Mouse (Mus musculus) mesoderm, embryonic 11.5 days (tissue): ENCODE measurements around the gene Lgr4.

Source experiments
- DNase-seq: peaks from one replicate; pipeline ENCODE4 v3.0.0-alpha.2; 2012; ENCODE audit warnings: low read depth, low spot score

The Lgr4 gene

DNA sequence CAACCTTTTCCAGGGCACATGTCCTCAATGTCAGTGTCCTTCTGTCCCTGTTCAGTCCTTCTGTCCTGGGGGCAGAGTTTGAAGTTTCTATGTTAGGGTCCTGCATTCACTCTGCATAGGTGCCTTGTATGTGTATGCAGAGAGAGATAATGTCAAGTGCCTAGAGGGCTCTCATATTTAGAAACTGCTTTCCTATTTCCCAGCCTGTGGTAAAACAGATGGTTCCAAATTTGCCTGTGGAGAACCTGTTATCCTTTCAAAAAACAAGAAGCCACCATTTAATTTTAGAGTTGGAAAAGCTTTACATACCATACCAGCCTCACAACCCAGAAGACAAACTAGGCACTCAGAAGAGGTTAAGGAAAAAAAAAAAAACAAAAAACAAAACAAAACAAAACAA lies 32.1 kb downstream of the Lgr4 start:
- DNase-seq, result no peak

DNA sequence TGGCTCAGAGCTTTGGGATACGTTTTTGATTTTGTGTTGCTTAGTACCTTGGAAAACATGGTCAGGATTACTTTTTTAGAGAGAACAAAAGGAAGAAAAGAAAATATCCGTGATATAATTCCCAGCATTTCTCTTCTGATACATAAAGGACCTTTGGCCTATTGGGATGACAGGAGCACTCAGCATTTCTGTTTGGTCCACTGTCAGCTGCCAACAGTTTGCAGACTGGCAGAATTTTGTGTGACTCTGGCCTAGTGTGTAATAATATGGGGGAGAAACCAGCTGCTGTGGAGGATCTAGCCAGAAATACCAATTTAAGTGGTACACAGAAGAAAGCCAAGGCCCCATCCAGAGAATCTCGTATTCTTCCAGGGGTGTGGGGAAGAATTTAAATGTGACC lies 32.9 kb downstream of the Lgr4 start:
- no peak for DNase-seq

DNA sequence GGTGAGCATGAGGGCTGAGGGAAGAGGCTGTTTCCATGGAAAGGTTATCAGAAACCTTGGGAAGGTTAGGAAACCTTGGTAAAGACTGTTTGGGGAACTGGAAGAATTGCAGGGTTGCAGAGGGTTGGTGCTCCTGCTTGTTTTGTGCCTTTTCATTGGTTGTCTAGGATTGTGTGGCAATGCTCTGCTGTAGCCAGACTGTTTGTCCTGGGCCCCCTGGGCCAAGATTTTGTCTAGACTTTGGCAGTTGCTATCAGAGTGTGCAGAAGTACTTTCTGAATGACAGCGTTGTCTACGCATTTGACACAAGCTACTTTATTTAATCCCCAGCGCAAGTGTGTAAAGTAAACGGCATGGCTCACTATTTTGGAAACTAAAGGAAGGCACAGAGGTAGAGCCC lies 33.6 kb downstream of the Lgr4 start:
- DNase-seq, result no peak

DNA sequence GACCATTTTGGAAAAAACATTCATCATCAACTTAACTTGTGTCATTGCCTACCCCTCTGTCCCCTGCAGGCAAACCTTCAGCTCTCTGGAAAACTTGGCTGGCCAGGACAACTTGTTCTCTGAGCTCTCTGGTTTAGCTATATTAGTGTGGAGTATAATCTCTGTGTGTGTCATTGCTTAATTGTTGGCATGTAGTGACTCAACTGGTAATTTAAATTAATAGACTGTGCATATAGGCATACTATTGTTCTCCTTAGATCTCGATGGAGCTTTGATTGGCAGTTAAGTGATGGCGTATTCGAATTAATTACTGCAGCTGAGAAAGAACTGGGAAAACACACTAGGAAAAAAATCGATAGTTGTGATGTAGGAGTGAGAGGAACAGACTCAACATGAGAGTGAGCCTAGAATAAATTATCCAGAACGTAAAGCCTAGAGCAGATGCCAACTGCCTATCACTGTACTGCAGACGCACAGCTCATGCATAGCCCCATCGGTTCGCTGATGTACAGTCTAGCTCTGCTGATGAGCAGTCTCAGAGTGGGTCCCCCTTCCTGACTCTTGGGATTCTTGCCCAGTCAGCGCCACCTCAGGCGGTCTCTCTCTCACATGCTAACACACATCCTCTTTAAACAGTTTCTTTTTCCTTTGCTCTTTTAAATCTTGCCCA lies 35.7 kb downstream of the Lgr4 start:
- DNase-seq, result no peak

DNA sequence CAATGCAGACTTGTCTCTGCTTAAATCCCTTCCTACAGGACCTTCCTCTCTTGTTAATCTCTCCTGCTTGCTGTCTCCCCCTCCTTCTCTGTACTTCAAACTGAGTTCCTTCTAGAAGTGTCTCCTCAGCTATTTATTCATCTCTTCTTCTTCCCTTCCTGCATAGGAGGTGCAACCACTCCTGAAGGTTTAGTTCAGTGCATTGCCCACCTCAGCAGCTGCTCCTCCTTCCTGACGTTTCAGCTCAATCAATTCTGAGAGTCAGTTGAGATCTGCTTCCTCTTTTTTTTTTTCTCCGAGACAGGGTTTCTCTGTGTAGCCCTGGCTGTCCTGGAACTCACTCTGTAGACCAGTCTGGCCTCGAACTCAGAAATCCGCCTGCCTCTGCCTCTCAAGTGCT lies 36.4 kb downstream of the Lgr4 start:
- no peak for DNase-seq

DNA sequence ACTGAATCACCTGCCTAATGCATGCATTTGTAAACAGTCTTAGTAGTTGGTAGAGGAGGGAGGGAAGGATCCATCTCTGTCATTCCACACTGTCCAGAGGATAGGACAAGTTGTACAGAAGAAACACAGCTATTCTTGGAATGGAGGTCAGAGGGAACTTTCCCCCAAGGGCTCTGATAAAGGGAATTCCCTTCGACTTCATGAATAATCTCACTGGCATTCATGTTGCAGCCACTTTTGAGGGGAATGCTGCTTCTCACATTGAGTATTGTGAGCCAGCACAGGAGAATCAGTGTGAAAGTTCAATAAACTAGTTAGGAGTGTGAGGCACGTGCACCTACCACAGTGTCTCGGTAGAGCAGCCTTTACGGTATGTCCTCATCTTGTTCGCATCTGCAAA lies 37.6 kb downstream of the Lgr4 start:
- no peak for DNase-seq

DNA sequence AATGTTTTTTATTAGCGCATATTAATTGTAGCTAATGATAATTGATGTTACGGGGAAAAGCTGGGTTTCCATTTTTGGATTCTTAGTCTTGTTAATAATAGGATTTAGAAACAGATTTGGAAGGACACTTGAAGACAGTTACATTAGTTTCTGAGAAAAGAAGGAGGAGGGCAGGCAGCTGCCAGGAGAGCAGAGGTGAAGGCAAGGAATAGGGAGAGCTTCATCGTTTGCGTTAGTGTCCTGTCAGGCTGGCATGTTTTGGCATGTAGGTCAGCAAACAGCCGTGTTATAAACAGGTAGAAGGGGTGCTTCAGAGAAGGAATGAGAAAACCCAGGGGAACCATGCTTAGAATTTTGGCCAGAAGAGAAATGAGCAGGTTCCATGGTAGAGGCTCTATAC lies 38.5 kb downstream of the Lgr4 start:
- DNase-seq, result no peak

DNA sequence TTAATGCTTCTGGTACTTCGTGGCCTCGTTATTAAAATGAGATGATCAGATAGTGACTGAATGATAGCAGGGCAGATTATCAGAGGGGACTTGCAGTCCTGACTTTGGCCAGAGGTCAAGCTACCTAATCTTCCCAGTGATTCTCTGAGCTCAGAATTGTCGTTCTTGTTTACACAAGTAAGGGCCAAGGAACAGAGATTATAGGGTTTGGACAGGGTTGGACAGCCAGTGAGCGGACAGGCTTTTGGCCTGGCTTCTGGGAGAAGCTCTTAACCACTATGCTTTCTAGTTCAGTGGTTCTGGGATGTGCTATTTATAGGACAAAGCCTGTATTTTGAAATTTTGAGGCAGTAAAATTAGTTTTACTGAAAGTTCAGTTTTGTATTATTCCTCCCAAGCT lies 39.3 kb downstream of the Lgr4 start:
- DNase-seq, result no peak

DNA sequence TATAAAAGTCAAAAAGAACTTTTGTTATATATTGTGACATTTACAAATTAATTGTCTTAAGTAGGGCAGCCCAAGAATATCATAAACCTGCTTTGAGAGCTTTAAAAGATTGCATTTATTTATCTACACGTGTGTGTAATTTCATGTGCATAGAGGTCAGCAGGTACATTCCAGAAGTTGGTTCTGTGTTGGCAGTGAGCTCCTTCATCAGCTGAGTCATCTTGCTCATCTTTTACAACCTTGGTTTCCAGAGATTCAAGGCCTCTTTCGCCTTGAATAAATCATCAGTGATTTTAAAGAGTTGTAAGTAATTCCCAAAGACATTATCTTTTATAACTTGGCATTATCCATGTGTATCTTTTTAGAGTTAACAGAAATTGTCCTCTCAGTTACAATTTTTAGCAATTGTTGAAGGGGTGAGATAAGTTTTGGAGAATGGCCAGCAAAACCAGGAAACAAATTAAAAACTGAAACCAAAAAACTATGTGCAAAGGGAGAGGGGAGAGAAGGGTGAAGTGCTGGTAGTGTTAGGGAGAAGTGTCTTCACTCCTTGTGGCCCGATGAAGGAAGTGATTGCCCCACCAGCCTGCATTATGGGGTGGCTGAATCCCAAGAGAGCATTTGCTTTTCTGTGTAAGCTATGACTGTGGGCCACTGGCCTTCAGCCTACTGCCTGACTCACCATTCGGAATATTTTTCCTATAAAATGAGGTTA lies 41.4 kb downstream of the Lgr4 start:
- DNase-seq, result no peak

DNA sequence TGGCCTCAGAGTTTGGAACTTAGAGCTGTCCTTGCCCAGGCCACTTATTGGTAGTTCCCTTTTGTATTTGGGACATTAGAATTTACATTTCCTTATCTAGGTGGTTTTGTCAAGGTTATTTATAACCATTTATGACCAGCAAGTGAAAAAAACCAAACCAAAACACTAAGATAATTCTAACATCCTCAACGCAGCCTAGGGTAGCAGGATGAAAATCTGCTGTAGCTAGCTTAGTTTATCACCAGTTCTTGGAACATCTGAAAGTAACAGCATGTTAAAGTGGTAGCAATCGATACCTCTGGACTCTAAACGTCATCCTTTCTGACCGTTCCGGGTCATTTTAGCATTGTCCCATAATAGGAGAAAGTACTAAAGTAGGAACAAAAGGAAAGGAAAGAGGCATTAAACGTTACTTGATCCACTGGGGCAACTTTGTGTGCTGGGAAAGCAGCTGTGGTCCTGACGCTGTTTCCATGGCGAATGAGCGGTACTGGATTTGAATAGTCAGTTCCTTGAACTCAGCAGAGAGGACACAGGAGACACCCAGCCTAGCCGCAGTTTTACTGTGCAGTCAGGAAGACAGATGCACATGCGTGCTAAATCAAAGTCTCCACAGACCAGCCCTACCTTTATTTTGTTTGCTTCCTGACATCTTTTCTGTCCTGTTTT lies 42.1 kb downstream of the Lgr4 start:
- DNase-seq, result peak; percentile 75

DNA sequence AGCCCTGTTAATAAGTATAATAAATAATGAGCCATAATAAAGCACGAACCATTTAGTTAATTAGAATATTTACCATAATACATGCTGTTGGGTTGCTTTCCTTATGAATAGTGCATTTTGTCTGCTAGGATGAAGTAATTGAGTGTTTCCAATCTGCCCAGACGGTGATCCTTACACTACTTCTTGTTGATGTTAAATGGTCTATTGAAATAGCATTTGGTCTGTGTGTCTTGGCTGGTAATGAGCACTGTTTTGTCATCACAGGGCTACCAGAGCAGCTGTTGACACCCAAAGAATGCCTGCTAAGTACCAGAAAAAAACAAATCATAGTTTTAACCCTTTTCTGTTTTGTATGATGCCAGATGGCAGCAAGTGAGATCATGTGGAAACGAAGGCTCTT lies 42.8 kb downstream of the Lgr4 start:
- no peak for DNase-seq

DNA sequence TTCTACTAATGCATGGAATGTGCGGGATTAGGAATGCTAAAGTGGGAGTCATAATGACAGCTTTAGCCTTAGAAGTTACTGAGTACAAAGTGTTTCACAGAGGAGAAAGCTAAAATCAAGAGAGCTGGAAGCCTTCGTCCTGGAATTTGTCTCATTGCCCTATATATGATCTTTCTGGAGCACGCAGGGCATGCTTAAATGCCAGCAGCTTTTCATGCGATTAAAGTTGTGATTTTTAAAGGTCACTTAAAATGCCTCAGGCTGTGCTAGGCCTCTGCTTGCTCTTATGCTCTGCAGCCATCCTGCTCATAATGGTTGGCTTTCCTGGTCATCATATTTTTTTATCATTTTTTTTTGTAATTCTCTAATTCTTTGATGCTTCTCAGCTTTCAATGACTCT lies 43.7 kb downstream of the Lgr4 start:
- no peak for DNase-seq

DNA sequence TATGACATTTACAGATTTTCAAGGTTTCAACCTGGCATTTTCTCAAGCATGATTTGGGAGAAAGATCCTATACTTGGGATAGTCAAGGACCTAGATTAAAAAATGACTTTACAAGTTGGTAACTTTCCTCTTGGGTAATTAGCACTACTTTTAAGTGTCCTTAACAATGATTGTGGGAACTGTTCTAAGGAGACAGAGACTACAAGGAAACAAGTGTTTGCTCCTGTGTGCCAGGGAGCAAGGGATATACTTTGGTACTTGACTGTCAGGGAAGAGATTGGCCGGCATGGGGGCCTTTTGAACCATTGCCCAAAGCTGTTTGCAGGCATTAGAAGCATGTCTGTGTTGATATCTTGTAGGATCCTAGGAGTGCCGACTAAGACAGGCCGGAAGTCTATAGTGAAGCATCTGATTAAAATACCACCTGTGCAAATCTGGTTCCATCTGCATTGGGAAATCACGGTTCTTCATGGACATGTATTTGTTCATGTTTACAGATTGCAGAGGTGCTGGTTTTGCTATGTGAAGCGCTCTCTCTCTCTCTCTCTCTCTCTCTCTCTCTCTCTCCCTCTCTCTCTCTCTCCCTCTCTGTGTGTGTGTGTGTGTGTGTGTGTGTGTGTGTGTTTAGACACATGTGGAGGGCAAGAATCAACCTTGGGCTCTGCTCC lies 46.3 kb downstream of the Lgr4 start:
- DNase-seq, result no peak

DNA sequence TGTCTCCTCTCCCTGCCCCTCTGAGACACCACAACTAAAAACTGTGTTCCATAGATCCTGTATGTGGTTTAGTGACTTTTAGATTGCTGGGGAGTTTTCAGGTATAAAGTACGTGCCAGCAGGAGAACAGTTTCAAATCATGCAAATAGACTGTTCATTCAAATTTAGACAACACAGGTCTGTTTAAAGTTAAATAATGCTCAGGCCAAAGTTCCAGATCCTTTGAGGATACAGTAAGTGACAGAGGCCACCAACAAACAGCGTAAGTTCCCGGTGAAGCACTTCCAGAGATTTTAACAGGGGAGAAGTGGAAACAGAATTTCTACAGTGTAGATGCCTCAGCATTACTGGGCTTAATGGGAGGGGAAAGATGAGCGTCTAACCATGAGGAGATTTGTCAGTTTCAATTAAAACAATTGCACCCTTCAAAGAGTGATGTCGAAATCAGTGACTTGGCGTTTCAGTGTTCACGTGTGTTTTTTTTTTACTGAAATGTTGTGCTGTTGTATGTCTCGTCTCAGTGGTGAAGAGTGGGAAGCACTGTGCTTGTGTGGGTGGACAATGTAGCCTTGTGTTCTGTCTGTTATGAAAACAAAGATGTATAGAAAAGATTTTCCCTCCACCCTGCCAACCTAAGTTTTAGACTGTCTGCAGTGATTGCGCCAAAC lies 48.4 kb downstream of the Lgr4 start:
- DNase-seq, result no peak

DNA sequence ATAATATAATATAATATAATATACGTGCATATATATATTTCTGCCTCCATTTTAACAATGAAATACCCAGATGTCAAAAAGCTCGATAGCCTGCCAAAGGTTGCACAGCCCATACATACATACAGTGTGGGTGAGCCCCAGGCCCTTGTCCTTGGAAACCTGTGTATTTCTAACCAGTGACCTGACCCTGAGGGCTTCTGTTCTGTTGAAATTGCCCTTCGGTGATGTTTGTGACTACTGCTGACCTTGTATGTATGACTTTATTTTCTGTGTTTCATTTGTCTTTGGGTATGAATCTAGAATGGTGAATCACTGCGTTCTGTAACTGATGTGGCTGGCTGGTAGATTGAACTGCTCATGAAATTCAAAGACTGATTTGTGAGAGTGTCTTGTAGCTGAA lies 49.4 kb downstream of the Lgr4 start:
- DNase-seq, result no peak

DNA sequence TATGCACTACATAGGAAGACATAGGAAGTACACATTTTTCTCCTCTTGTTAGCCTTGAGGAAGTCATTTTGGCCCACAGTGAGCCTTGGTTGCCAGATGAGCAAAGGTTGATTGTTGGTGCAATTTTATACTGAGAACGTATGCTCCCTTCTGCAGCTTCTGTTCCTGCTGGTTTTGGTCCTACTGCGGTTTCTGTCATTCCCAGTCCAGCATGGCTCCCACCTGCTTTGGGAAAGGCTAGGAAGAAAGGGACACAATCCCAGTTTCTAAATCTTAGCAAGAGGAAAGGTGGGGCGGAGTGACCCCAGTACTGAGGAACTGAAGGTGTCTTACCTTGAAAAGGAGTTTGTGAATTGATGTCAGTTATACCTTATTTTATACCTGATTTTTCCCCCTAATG lies 51.9 kb downstream of the Lgr4 start:
- DNase-seq, result no peak

DNA sequence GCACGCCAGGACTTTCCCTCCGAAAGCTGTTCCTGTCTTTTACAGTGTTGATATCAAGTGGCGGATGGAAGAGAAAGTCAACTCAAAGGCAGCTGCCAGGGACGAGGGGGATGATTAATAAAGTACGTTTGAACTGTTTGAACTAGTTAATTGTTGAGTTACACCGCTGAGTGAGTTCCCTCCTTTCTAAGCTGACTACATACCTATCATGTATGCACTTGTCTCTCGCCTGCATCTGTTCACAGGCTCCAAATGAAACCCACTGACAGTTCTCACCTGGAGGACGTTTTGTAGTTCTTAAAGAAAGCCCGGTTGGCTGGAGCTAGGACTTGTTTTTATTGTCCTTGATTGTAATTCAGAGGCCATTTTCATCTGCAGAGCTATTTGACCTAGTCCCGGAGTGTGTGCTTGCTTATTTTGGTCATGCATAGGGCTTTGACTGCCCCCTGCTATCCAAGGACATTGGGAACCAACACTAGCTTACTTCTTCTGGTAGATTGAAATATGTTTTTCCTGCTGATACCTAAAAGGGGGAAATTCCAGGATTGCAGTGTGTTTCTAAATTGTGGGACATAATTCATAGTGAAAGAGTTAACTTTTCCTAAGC lies 52.6 kb downstream of the Lgr4 start:
- DNase-seq, result no peak

DNA sequence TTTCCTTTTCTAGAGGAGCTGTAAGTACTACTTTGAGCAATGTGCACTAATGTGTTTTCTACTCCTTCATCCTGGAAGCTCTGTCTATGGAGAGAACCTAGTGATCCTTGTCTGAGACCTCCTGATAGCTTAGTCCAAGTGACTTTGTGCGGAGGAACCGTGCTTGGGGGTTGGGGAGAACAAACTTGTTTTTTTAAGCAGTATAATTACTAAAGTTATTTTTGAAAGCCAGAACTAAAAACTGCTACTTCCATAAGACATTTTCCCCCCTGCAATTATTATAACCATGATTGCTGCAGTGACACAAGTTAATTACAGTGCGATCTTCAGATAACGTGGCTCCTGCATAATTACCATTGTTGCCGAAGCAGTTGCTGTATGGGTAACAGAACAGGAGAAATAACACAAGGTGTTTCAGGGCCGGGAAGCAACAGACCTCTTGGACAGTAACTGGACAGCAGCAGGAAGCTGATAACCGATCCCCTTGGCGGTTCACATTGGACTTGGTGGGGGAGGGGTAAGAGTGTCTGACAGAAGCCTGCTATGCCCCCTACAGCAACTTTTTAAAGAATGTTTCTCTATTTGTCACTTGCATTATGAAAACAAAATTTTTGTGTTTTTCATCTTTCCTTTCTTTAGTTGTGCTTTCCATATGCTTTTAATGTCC lies 53.4 kb downstream of the Lgr4 start:
- no peak for DNase-seq

DNA sequence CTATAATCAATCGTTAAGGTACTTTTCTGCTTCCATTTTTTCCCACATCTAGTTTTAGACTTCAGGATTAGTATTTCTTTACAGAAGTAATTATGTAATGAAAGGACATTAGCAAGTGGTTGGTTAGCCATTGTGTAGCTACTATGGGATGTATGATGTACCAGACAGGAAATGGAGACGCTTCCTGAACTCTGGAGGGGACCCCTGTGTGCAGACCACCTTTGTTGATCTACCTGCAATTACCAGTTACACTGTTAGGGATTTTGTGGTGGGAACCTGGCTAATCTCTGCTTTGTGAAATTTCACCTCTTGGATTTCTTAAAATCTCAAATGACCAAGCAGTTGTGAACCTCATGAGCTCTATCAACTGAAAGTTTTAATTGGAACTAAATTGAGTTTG lies 54.9 kb downstream of the Lgr4 start:
- DNase-seq, result no peak

DNA sequence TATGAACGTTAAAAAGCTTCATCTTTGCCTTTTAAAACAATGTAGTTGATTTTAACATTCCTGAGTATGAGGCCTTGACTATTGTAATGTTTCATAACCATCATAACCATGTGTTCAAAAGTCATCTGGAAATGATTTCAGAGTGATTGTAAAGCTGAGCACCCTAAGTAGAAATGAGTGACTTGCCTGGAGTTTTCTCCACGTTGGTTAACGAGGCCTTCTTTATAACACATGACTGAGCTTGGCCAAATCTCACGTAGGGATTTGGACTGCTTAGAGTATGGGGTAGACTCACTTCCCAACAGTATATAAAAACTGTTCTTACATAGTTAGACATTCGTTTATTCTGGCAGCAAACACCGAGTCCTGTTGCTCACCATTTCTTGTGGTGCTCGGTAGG lies 55.5 kb downstream of the Lgr4 start:
- DNase-seq, result no peak

DNA sequence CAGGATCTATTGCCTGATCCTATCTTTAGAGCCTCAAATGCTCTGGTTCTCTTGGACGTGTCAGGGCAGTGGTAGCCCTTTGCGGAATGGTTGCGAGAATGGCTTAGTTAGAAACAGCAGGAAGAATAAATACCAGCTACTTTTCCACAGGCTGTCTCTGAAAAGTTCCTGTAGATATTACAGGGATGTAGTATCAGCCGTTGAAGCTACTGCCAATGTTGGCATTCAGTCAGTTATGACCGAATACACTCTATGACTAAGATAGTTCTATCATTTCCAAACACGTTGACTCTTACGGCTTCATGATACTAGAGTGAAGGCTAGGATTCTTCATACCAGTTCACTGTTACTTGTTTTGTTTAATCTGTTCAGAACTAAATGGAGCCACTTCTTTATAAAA lies 57.4 kb downstream of the Lgr4 start:
- DNase-seq, result no peak
